Mouse (Mus musculus) stomach, embryonic 14.5 days (tissue): Measurements from ENCODE around the gene Chrnb1. TPM values are rescaled to one million over a fixed set of nuclear protein-coding genes. Genes with fewer than 3 reads are reported as not detected.

Experiments used
- ATAC-seq: fragments of 200-750 bp; cut with Nextera tagmentation; 2 replicates; pipeline ENCODE4 v1.8.0; 2017; ENCODE audit warnings: low read depth, moderate TSS enrichment; ENCODE audit not compliant: insufficient number of reproducible peaks, insufficient read depth, low FRiP score
- H3K27ac ChIP-seq: fragments of 300-500 bp; sonication (generic); 2 replicates; pipeline ENCODE4 v1.5.1; 2014; ENCODE audit warnings: mild to moderate bottlenecking, low read length, moderate library complexity, mixed read lengths
- H3K27me3 ChIP-seq: fragments of 300-500 bp; sonication (generic); 2 replicates; pipeline ENCODE4 v1.6.1; 2014; ENCODE audit warnings: low read length, control low read depth, mixed read lengths; ENCODE audit not compliant: control insufficient read depth, insufficient read depth
- H3K36me3 ChIP-seq: fragments of 300-500 bp; sonication (generic); 2 replicates; pipeline ENCODE4 v1.6.1; 2014; ENCODE audit warnings: mild to moderate bottlenecking, control low read depth, low read length, moderate library complexity, mixed read lengths; ENCODE audit not compliant: control insufficient read depth, insufficient read depth
- H3K4me1 ChIP-seq: fragments of 300-500 bp; sonication (generic); 2 replicates; pipeline ENCODE4 v1.6.1; 2014; ENCODE audit warnings: low read length, control low read depth, mixed read lengths; ENCODE audit not compliant: control insufficient read depth, insufficient read depth
- H3K4me2 ChIP-seq: fragments of 300-500 bp; sonication (generic); replicated peaks from 2 replicates; pipeline ENCODE4 v1.6.1; 2014; ENCODE audit warnings: low read depth, low read length, control low read depth
- H3K4me3 ChIP-seq: fragments of 300-500 bp; sonication (generic); 2 replicates; pipeline ENCODE4 v1.5.1; 2014; ENCODE audit warnings: low read depth, low read length, control low read depth
- H3K9ac ChIP-seq: fragments of 300-500 bp; sonication (generic); replicated peaks from 2 replicates; pipeline ENCODE4 v1.6.1; 2014; ENCODE audit warnings: low read depth, mild to moderate bottlenecking, control low read depth, low read length, moderate library complexity, mixed read lengths
- H3K9me3 ChIP-seq: fragments of 300-500 bp; sonication (generic); 2 replicates; pipeline ENCODE4 v1.6.1; 2016; ENCODE audit warnings: low read depth, low read length, control low read depth; ENCODE audit not compliant: control insufficient read depth
- WGBS: fragments of 180-500 bp; shearing (Covaris S2); extraction: QIAGEN DNeasy Blood & Tissue Kit; methylation state at CpG from one replicate; pipeline ENCODE4 v1.1.7; 2014; 5-methylcytosine and 5-hydroxymethylcytosine counted together
- polyA plus RNA-seq: library from polyadenylated mRNA; unstranded; fragments of >200 nt; fragmentation: Nextera tagmentation; extraction: Ambion mirVana; gene quantifications from 2 replicates; pipeline ENCODE4 v1.2.1, GENCODE M21; 2014

Chrnb1 gene
- polyA plus RNA-seq, 1 experiment from 2014 or later = 6.7 TPM

DNA sequence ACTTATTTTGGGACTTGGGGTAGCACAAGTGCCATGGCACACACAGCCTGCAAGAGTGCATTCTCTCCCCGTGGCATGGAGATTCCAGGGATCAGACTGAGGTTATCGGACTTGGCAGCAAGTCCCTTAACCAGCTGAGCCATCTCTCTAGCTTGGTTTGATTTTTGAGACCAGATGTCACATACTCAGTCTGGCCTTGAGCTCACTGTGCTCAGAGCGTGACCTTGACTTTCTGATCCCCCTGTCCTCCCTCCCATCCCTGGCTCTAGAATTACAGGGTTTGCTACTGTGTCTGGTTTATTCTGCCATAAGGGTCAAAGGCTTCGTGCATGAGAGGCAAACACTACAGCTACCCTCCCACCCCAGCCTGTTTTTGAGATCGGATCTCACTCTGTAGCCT is 6.3 kb downstream of the Chrnb1 start:
- H3K27me3 ChIP-seq = no peaks in the 10 kb centered on the region
- H3K9ac ChIP-seq = no peak overlapping the region
- no peaks in the 10 kb centered on the region for H3K9me3 ChIP-seq
- no peak overlapping the region for H3K27ac ChIP-seq
- no peak overlapping the region for H3K4me2 ChIP-seq
- no peak for ATAC-seq
- H3K4me3 ChIP-seq = no peak overlapping the region
- WGBS = 60% methylated on average over 5 of the region's 5 CpGs
- peaks cover 3% of the 10 kb centered on the region; the same call in 1 of the 2 replicates for H3K4me1 ChIP-seq
- no peaks in the 10 kb centered on the region for H3K36me3 ChIP-seq

DNA sequence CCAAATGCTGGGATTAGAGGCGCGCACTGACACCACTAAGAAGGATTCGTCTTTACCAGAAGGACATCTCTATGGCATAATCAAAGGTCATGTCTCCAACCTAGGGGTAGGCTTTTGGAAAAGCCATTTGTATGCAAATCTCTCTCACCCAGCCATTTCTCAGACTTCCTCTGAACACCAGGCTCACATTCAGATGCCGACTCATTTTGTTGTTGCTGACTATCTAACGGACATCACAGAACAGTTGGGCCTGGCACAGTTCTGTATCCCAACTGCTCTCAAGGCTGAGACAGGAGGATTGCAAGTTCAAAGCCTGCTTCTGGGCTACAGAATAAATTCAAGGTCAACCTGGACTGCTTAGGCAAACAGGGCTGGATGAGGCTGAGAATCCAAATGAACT is 8.4 kb downstream of the Chrnb1 start:
- Histone ChIP-seq H3K36me3 (no peaks in the 10 kb centered on the region), H3K27me3 (no peaks in the 10 kb centered on the region), H3K9me3 (no peaks in the 10 kb centered on the region), H3K9ac (no peak overlapping the region), H3K4me1 (peaks cover 3% of the 10 kb centered on the region; the same call in 1 of the 2 replicates), H3K4me3 (no peak overlapping the region), H3K27ac (no peak overlapping the region), H3K4me2 (no peak overlapping the region)
- 87% methylated on average over 5 of the region's 5 CpGs for WGBS
- no peak for ATAC-seq

DNA sequence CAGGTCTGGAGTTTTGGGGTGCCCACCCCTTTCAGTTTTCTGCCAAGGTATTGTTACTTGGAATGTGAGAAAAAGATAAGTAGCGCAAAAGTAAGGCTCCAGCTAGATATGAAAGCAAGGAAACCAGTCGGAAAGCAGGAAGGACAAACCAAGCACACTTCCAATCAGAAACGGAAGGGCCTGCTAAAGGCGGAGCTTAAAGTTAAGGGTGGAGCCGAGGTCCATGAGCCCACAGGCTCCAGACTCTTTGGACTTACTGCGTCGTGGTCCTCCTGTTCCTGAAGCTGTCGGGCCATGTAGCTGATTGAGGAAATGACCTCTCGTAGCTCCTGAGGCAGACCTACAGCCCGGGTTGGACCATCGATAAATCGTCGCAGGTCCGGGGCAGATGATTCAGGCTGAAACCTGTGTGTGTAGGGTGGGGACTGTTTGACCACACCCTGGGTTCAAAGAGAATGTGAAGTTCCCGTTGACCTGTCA is 10.9 kb downstream of the Chrnb1 start:
- ATAC-seq = peak; percentile 72; the same call in 1 of the 2 replicates
- H3K9me3 ChIP-seq = no peaks in the 10 kb centered on the region
- 27% methylated on average over 15 of the region's 15 CpGs for WGBS
- H3K36me3 ChIP-seq = no peaks in the 10 kb centered on the region
- peak overlapping the region; percentile 37 for H3K4me2 ChIP-seq
- 0 out of 2 replicates have a peak overlapping the region, but pooled peaks have one; percentile 11 for H3K4me3 ChIP-seq
- no peak overlapping the region for H3K27ac ChIP-seq
- no peaks in the 10 kb centered on the region for H3K27me3 ChIP-seq
- H3K4me1 ChIP-seq = peaks cover 3% of the 10 kb centered on the region; the same call in 1 of the 2 replicates
- H3K9ac ChIP-seq = no peak overlapping the region

DNA sequence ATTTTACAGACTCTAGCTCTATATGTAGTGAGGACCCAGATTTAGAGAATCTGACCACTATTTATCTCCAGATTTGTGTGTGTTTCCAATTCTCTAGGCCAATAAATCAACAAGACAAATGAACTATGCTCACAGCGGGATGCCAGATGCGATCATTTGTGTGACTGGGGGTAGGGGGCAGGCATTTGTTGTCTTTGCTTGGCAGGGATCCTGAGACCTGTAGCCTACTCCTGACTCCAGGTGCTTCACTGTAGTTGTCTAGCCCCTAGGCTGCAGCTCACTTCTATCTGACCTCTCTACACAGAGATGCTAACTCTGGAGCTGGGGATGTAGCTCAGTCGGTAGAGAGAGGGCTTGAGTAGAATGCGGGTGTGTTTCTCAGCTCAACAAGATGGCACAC is 13.9 kb downstream of the Chrnb1 start:
- peaks cover under 1% of the 10 kb centered on the region; the same call in 1 of the 2 replicates for H3K36me3 ChIP-seq
- H3K9ac ChIP-seq = no peak overlapping the region
- H3K27ac ChIP-seq = no peak overlapping the region
- no peaks in the 10 kb centered on the region for H3K27me3 ChIP-seq
- 24% methylated on average over 4 of the region's 4 CpGs for WGBS
- no peaks in the 10 kb centered on the region for H3K9me3 ChIP-seq
- no peak overlapping the region for H3K4me3 ChIP-seq
- no peak overlapping the region for H3K4me2 ChIP-seq
- peaks cover 3% of the 10 kb centered on the region; the same call in 1 of the 2 replicates for H3K4me1 ChIP-seq
- no peak for ATAC-seq

DNA sequence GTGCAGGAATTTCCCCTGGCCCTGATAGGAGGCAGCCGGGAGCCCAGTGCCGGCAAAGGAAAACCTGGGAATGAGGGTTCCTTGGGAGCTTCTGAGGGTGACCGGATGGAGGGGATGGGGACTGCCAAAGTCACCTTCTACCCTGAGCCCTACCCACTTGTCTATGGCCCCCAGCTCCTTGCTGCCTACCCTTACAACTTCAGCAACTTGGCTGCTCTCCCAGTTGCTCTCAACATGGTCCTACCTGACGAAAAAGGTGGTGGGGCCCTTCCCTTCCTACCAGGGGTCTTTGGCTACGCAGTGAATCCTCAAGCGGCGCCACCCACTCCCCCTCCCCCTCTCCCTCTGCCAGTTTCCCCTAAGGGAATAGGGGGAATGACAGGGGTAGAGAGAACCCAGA is 16.8 kb downstream of the Chrnb1 start:
- no peak for ATAC-seq
- Histone ChIP-seq H3K4me1 (no peaks in the 10 kb centered on the region), H3K4me2 (no peak overlapping the region), H3K27ac (no peak overlapping the region), H3K36me3 (peaks cover 6% of the 10 kb centered on the region; the same call in 1 of the 2 replicates), H3K9ac (no peak overlapping the region), H3K27me3 (no peaks in the 10 kb centered on the region), H3K9me3 (no peaks in the 10 kb centered on the region), H3K4me3 (no peak overlapping the region)
- WGBS = 49% methylated on average over 7 of the region's 7 CpGs

DNA sequence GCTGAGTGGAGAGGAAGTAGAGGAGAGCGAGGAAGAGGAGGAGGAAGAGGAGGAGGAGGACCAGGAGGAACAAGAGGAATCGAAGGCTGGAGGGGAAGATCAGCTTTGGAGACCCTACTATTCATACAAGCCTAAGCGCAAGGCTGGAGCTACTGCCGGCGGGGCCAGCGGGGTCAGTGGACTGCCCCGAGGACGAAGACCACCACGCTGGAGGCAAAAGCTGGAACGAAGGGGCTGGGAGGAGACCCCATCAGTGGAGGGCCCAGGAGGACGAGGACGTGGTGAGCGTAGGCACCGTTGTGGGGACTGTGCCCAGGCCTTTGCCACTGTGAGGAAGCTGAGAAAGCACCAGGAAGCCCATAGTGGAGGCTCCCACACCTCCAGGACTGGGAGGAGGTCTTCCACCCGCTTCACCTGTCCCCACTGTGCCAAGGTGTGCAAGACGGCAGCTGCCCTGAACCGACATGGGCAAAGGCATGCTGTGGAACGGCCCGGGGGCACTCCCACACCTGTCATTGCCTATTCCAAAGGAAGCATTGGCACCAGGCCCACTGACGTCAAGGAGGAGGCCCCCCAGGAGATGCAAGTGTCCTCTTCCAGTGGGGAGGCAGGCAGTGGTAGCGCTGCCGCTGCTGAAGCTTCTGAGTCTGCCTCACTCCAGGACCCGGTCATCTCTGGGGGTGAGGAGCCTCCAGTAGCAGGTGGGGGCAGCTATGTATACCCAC is 17.3 kb downstream of the Chrnb1 start:
- H3K4me2 ChIP-seq = no peak overlapping the region
- no peak overlapping the region for H3K4me3 ChIP-seq
- H3K4me1 ChIP-seq = no peaks in the 10 kb centered on the region
- WGBS = 68% methylated on average over 23 of the region's 23 CpGs
- ATAC-seq = no peak
- H3K9ac ChIP-seq = no peak overlapping the region
- no peaks in the 10 kb centered on the region for H3K27me3 ChIP-seq
- peaks cover 6% of the 10 kb centered on the region; the same call in 1 of the 2 replicates for H3K36me3 ChIP-seq
- no peaks in the 10 kb centered on the region for H3K9me3 ChIP-seq
- H3K27ac ChIP-seq = no peak overlapping the region

DNA sequence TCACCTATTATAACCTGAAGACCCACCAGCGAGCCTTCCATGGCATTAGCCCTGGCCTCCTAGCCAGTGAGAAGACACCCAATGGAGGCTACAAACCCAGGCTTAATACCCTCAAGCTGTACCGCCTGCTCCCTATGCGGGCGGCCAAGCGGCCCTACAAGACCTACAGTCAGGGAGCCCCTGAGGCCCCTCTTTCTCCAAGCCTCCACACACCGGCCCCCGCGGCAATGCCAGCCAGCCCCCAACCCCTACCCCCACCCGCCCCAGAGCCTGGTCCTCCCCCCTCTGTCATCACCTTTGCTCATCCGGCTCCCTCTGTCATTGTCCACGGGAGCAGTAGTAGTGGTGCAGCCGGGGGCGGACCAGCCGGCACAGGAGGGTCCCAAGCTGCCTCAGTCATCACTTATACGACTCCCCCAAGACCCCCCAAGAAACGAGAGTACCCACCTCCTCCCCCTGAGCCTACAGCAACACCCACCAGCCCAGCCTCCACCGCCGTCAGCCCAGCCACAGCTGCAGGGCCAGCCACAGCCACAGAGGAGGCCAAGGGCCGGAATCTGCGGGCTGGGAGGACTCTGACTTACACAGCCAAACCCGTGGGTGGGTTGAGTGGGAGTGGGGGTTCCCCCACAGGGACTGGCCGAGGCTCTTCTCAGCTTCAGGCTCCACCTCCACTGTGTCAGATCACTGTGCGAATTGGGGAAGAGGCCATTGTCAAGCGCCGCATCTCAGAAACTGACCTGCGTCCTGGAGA is 18.1 kb downstream of the Chrnb1 start:
- Histone ChIP-seq H3K27ac (no peak overlapping the region), H3K36me3 (peaks cover 6% of the 10 kb centered on the region; the same call in 1 of the 2 replicates), H3K4me3 (no peak overlapping the region), H3K4me2 (no peak overlapping the region), H3K4me1 (no peaks in the 10 kb centered on the region), H3K27me3 (no peaks in the 10 kb centered on the region), H3K9ac (no peak overlapping the region), H3K9me3 (no peaks in the 10 kb centered on the region)
- no peak for ATAC-seq
- WGBS = 63% methylated on average over 26 of the region's 26 CpGs

DNA sequence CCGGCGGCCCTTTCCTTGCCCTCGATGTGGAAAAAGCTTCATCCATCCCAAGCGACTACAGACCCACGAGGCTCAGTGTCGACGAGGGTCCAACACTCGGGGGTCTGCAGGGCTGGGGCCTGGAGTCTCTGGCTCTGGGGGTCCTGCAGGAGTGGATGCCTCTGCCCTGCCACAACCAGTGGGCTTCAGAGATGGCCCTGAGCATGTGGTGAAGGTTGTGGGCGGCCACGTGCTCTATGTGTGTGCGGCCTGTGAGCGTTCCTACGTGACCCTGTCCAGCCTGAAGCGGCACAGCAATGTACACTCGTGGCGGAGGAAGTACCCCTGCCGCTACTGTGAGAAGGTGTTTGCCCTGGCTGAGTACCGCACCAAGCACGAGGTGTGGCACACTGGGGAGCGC is 19.3 kb downstream of the Chrnb1 start:
- Histone ChIP-seq H3K9me3 (no peaks in the 10 kb centered on the region), H3K4me2 (no peak overlapping the region), H3K4me1 (no peaks in the 10 kb centered on the region), H3K9ac (no peak overlapping the region), H3K27ac (no peak overlapping the region), H3K36me3 (peaks cover 6% of the 10 kb centered on the region; the same call in 1 of the 2 replicates), H3K27me3 (no peaks in the 10 kb centered on the region), H3K4me3 (no peak overlapping the region)
- 83% methylated on average over 20 of the region's 20 CpGs for WGBS
- no peak for ATAC-seq
